Mouse (Mus musculus) heart, embryonic 16.5 days (tissue): ENCODE measurements around the gene Ltk. TPM values are rescaled to one million over a fixed set of nuclear protein-coding genes. Genes with fewer than 3 reads are reported as not detected.

Experiments used
- ATAC-seq: fragments of 200-750 bp; cut with Nextera tagmentation; replicated peaks from 2 replicates; pipeline ENCODE4 v1.8.0; 2017; ENCODE audit warnings: moderate number of reproducible peaks; ENCODE audit not compliant: insufficient read depth, low FRiP score; ENCODE audit errors: extremely low read depth
- H3K27ac ChIP-seq: fragments of 300-500 bp; sonication (generic); 2 replicates; pipeline ENCODE4 v1.5.1; 2014; ENCODE audit warnings: mild to moderate bottlenecking, low read length, control low read depth, moderate library complexity
- H3K27me3 ChIP-seq: fragments of 300-500 bp; sonication (generic); 2 replicates; pipeline ENCODE4 v1.6.1; 2014; ENCODE audit warnings: low read length, mixed read lengths; ENCODE audit not compliant: control insufficient read depth, insufficient read depth
- H3K36me3 ChIP-seq: fragments of 300-500 bp; sonication (generic); 2 replicates; pipeline ENCODE4 v1.6.1; 2014; ENCODE audit not compliant: control insufficient read depth, insufficient read depth
- H3K4me1 ChIP-seq: fragments of 300-500 bp; sonication (generic); 2 replicates; pipeline ENCODE4 v1.6.1; 2014; ENCODE audit warnings: low read length, mixed read lengths; ENCODE audit not compliant: control insufficient read depth, insufficient read depth
- H3K4me2 ChIP-seq: fragments of 300-500 bp; sonication (generic); 2 replicates; pipeline ENCODE4 v1.6.1; 2014; ENCODE audit warnings: low read depth, mild to moderate bottlenecking, control low read depth, low read length
- H3K4me3 ChIP-seq: fragments of 300-500 bp; sonication (generic); 2 replicates; pipeline ENCODE4 v1.5.1; 2014; ENCODE audit warnings: mild to moderate bottlenecking, control low read depth, low read length
- H3K9ac ChIP-seq: fragments of 300-500 bp; sonication (generic); 2 replicates; pipeline ENCODE4 v1.6.1; 2014; ENCODE audit warnings: low read length, control low read depth
- H3K9me3 ChIP-seq: fragments of 300-500 bp; sonication (generic); replicated peaks from 2 replicates; pipeline ENCODE4 v1.6.1; 2016; ENCODE audit warnings: low read length; ENCODE audit not compliant: control insufficient read depth
- WGBS: fragments of 180-500 bp; shearing (Covaris S2); extraction: QIAGEN DNeasy Blood & Tissue Kit; methylation state at CpG from one replicate; pipeline ENCODE4 v1.1.7; 2014; 5-methylcytosine and 5-hydroxymethylcytosine counted together
- polyA plus RNA-seq: library from polyadenylated mRNA; unstranded; fragments of >200 nt; fragmentation: Nextera tagmentation; extraction: Ambion mirVana; gene quantifications from 2 replicates; pipeline ENCODE4 v1.2.1, GENCODE M21; 2015

Ltk gene
- polyA plus RNA-seq, 1 experiment from 2014 or later, result not detected

DNA sequence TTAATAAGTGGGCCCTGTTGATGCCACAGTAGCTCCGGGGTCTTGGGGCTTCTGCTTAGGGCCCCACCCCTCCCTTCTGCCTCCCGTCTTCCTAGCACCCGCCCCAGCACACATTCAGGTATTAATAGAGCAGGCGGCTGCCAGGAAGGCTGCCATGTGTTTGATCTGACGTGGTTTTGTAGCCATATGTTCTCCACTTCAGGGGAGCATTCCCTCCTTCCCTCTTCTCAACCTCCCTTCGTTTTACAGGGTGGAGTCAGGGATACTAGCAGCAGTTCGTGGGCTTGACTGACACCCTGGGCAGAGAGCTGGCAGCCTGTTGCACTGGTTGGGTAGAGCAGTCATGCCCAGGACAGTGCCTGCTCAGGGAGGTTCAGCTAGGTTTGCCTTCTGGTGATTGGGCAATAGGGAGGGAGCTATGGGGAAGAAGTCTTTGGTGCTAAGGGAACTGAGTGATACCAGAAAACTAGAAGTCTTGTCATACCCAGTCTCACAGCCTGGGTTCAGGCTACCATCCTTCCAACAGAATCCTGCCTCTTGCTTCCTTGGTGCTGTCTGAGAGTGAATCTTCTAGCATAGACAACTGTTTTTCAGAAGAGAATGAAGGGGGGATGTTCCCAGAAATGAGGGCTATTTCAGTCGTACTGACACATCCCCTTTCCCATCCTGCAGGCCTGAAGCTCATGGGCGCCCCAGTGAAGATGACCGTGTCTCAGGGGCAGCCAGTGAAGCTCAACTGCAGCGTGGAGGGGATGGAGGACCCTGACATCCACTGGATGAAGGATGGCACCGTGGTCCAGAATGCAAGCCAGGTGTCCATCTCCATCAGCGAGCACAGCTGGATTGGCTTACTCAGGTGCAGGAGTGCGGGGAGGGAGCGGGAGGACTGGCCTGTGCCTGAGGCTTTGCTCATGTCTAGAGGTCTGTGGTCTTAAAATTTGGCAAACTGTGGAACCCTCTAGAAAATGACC, 40.9 kb upstream of the Ltk start:
- H3K4me1 ChIP-seq, result peaks cover 27% of the 10 kb centered on the region
- no peak overlapping the region for H3K27ac ChIP-seq
- ATAC-seq, result no peak
- 0 out of 2 replicates have a peak, but pooled peaks cover 4% of the 10 kb centered on the region for H3K27me3 ChIP-seq
- no peak overlapping the region for H3K9ac ChIP-seq
- peak overlapping the region; percentile 99 for H3K4me2 ChIP-seq
- no peaks in the 10 kb centered on the region for H3K9me3 ChIP-seq
- 63% methylated on average over 15 of the region's 15 CpGs for WGBS
- peak overlapping the region; percentile 76 for H3K4me3 ChIP-seq
- no peaks in the 10 kb centered on the region for H3K36me3 ChIP-seq

DNA sequence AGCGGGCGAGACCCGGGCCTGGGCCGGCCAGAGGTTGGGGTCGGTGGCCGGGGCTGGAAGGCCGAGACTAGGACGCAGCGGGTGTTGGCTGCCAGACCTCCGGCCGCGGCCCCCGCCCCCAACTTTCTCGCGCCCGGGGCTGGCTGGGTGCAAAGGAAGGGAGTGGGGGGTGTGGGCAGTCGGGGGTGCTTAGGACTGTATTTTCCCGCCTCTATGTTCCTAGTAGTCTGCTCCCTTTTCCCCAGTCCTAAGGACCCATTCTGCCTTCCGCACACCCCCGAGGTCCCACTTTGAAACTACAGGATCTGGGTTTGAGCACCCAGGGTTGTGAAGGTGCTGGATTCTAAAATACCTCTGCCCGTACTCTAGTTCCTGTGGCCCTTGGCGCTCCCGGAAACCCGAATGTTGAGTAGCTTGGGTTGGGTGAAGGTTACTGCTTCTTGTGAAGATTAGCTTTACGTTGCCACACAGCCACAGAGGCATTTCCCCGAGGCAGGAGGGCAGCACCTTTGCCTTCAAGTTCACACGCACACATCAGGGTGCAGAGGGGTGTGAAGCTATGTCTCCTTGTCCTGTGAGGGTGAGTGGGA, 39.8 kb upstream of the Ltk start:
- ATAC-seq, result peak; percentile 33; the same call in 1 of the 2 replicates
- H3K4me1 ChIP-seq, result peaks cover 27% of the 10 kb centered on the region

DNA sequence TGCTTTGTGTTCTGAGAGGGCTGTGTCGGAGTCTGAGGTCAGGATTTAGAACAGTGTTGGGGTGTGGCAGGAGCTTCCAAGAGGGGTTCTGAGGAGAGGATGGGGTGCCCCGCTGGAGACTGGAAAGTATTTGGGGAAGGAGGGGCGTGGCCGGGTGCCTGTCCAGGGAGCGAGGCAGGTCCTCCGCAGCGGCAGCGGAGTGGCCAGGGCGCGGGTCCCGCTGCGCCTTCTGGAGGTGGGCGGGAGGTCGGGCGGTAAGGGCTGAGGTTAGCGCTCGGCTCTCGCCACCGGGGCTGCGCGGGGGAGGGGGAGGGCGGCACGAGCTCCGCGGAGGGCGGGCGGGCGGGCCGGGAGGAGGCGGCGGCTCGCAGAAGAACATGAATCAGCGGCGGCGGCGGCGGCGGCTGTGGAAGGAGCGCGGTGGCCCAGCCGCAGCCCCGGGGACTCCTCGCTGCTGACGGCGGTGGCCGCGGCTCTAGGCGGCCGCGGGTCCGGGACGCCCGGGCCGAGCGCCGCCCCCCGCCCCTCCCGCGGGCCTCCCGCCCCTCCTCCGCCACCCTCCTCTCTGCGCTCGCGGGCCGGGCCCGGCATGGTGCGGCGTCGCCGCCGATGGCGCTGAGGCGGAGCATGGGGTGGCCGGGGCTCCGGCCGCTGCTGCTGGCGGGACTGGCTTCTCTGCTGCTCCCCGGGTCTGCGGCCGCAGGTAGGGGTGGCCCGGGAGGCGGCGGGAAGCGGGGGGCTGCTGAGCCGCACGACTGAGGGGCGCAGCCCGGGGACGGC, 39.1 kb upstream of the Ltk start:
- H3K27me3 ChIP-seq, result 0 out of 2 replicates have a peak, but pooled peaks cover 4% of the 10 kb centered on the region
- ATAC-seq, result peak; percentile 59
- under 1% methylated on average over 80 of the region's 89 CpGs for WGBS

More for the DNA sequence above, 39.8 kb upstream of the Ltk start:
- 0 out of 2 replicates have a peak, but pooled peaks cover 4% of the 10 kb centered on the region for H3K27me3 ChIP-seq
- H3K4me3 ChIP-seq, result peak overlapping the region; percentile 76
- peak overlapping the region; percentile 99 for H3K4me2 ChIP-seq
- WGBS, result 1% methylated on average over 26 of the region's 27 CpGs
- no peaks in the 10 kb centered on the region for H3K36me3 ChIP-seq
- H3K9ac ChIP-seq, result peak overlapping the region; percentile 83
- H3K9me3 ChIP-seq, result no peaks in the 10 kb centered on the region
- H3K27ac ChIP-seq, result no peak overlapping the region

DNA sequence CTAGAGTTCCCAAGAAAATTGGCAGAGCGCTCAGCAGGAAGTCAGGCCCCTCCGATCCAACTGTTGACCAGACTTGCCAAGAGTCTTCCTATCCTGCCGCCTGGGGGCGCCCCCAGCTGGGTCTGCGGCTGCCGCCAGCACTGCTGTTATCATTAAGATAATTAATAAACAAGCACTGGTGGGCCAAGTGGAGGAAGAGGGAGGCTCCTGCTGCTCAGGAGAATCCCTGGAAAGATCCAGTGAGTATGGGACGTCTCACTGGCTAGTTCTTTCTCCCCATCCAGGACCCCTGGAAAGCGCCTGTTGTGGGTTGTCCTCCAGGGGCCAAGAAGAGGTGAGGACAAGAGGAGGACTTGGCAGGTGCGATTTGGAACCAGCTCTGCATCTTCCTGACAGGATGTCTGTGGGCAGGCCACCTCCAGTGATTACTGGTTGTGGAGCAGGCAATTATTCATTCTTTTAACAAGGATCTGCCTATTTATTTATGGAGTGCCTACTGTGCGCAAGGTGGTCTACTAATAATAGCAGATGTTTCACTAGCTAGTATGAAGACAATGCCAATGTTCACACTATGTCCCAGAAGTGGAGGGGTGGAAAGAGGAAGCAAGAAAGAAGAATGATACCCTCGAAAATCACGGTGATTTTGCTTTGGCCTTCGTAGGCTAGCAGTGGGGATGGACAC, 38.2 kb upstream of the Ltk start:
- H3K9ac ChIP-seq, result no peak overlapping the region
- 0 out of 2 replicates have a peak, but pooled peaks have one; percentile 33 for ATAC-seq
- H3K4me1 ChIP-seq, result peaks cover 24% of the 10 kb centered on the region
- WGBS, result 10% methylated on average over 13 of the region's 13 CpGs
- peak overlapping the region; percentile 99 for H3K4me2 ChIP-seq
- H3K27ac ChIP-seq, result no peak overlapping the region
- H3K9me3 ChIP-seq, result no peaks in the 10 kb centered on the region
- H3K36me3 ChIP-seq, result no peaks in the 10 kb centered on the region
- no peak overlapping the region for H3K4me3 ChIP-seq
- 0 out of 2 replicates have a peak, but pooled peaks cover 4% of the 10 kb centered on the region for H3K27me3 ChIP-seq

More for the DNA sequence above, 39.1 kb upstream of the Ltk start:
- peak overlapping the region; percentile 99 for H3K4me2 ChIP-seq
- H3K9me3 ChIP-seq, result no peaks in the 10 kb centered on the region
- H3K9ac ChIP-seq, result peak overlapping the region; percentile 83
- no peaks in the 10 kb centered on the region for H3K36me3 ChIP-seq
- H3K4me3 ChIP-seq, result peak overlapping the region; percentile 76
- peaks cover 24% of the 10 kb centered on the region for H3K4me1 ChIP-seq
- H3K27ac ChIP-seq, result no peak overlapping the region

DNA sequence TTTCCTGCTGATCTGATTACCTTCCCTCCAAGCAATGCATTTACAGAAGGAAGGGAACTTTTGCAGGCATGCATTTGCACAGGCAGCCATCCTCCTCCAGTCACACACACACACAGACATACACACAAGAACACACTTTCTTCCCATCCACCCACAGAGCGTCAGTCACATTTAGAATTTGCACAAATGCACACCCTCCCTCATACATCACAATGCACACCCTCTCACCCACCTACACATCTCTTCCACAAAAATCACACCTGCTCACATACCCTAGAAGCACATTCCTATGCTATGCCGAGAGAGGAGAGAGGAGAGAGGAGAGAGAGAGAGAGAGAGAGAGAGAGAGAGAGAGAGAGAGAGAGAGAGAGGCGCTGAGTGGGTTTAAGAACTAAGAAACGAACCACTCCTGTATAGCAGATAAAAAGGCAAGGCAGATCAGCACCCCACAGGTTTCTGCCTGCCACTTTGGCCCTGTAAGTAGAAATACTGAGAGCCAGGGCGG, 37.1 kb upstream of the Ltk start, which contains the start of gene Tyro3:
TSS of gene Tyro3 (plus strand) at position 455 of the 505 bp plus-strand sequence.
- H3K4me2 ChIP-seq, result peak within 1 kb of the TSS; percentile 99; the same call in 1 of the 2 replicates
- H3K9me3 ChIP-seq, result no peaks in the 10 kb centered on the region
- no peak for ATAC-seq
- H3K27ac ChIP-seq, result no peak within 1 kb of the TSS
- 0 out of 2 replicates have a peak, but pooled peaks cover 4% of the 10 kb centered on the region for H3K27me3 ChIP-seq
- H3K4me1 ChIP-seq, result peaks cover 19% of the 10 kb centered on the region
- WGBS, result 54% methylated on average over 5 of the region's 5 CpGs
- no peak within 1 kb of the TSS for H3K4me3 ChIP-seq
- H3K36me3 ChIP-seq, result no peaks in the 10 kb centered on the region
- no peak within 1 kb of the TSS for H3K9ac ChIP-seq

DNA sequence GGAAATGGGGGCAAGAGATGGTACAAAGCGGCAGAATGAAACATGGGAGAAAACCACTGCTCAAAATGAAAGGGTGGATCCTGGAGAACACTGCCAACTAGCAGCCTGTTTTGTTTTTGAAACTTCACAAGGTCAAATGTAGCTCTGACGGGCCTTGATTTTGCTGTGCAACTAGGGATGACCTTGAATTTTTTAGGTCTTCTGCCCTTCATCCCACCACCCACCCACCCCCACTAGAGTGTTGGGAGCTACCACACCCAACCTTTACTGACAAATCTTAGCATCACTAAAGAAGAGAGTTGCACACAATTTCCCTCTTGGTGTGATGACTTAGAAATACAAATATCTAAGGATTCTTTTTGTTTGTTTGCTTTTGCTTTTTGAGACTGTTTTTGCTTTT, 29.8 kb upstream of the Ltk start:
- Histone ChIP-seq H3K36me3 (no peaks in the 10 kb centered on the region), H3K27ac (no peak overlapping the region), H3K4me3 (no peak overlapping the region), H3K4me1 (peaks cover 10% of the 10 kb centered on the region), H3K4me2 (no peak overlapping the region), H3K9me3 (no peaks in the 10 kb centered on the region; the same call in 1 of the 2 replicates), H3K27me3 (no peaks in the 10 kb centered on the region), H3K9ac (no peak overlapping the region)
- ATAC-seq, result no peak
- 72% methylated on average over 2 of the region's 2 CpGs for WGBS

DNA sequence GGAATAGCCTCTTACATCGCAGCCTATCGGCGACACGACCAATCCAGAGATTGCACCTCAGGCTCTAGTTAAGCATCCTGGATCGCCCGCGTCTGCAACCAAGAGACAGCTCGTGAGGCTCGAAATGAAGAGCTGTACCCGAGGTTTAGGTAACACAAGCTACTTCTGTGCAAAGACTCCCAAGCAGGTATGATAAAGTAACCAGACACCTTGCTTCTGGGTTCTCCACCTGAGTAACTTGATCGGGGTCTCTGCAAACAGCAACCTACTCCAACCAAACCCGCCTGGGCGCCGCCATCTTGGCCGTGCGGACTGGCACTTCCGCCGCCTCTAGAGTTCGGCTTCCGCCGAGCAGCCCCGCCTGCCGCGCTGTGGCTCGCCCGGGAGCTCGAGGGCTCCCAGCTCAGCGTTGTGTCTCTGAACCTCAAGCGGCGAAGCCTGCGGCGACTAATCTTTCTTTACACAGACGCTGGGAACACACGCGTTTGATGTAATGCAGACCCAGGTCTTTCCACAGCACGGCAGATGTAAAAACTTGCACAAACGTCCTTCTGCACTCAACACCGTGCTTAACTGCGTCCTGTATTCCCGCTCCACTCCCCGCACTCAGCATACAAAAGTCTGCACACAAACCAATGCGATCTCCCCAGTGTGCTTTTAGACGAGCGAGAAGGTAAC, 27.1 kb upstream of the Ltk start, which contains the start of gene Rpap1:
TSS of gene Rpap1 (minus strand) at position 332 of the 678 bp plus-strand sequence.
- Histone ChIP-seq H3K9me3 (no peaks in the 10 kb centered on the region; the same call in 1 of the 2 replicates), H3K9ac (peak within 1 kb of the TSS; percentile 80), H3K4me3 (peak within 1 kb of the TSS; percentile 84), H3K27ac (peak within 1 kb of the TSS; percentile 85), H3K4me1 (peaks cover 10% of the 10 kb centered on the region), H3K36me3 (peaks cover 4% of the 10 kb centered on the region), H3K27me3 (no peaks in the 10 kb centered on the region), H3K4me2 (peak within 1 kb of the TSS; percentile 71)
- peak; percentile 95 for ATAC-seq
- under 1% methylated on average over 44 of the region's 44 CpGs for WGBS
